Mouse (Mus musculus) left cerebral cortex, postnatal 14 days (tissue): Measurements from ENCODE around the gene Epb42. TPM values are rescaled to one million over a fixed set of nuclear protein-coding genes. Genes with fewer than 3 reads are reported as not detected.
"Not testable (repeated sequence)": the region's sequence is repeated elsewhere in the genome, so short reads cannot be mapped to it uniquely, and the experiment has no call there.

Experiments
- DNase-seq, 2 experiments: peaks; one replicate each; pipeline ENCODE4 v3.0.0; 2021 to 2022; ENCODE audit warnings: low spot score in 2 of 2, mixed read lengths in 1 of 2
- intact Hi-C: fragments of 180-260 bp; cut with DNase I; formaldehyde crosslinking; loops from one replicate; pipeline ENCODE4 v1.15.1; 2025
- microRNA-seq, 2 experiments: library from miRNA; unstranded; fragments of <30 nt; microRNA quantifications; one replicate each; pipeline ENCODE4 v1.2.0; 2022
- total RNA-seq, 2 experiments: library from RNA; stranded (reverse); gene quantifications; 2 replicates each; pipeline ENCODE4 v1.2.3; 2021

The Epb42 gene
- total RNA-seq, 2 experiments from 2014 or later: 0.13 TPM; not detected in 1

DNA sequence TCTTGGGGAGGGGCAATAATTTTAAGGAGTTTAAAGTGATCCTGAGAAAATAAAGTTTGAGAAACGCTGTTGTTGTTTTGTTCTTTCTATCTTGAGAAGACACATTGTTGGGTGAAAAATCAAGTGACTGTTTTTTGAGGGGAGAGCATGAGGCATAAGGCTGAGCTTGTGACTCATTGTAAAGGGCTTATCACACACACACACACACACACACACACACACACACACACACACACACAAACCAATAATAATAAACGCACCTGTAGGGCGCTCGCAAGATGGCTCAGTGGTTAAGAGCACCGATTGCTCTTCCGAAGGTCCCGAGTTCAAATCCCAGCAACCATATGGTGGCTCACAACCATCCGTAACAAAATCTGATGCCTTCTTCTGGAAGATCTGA, 64.6 kb downstream of the Epb42 start:
- intact Hi-C loops: not testable (repeated sequence)

DNA sequence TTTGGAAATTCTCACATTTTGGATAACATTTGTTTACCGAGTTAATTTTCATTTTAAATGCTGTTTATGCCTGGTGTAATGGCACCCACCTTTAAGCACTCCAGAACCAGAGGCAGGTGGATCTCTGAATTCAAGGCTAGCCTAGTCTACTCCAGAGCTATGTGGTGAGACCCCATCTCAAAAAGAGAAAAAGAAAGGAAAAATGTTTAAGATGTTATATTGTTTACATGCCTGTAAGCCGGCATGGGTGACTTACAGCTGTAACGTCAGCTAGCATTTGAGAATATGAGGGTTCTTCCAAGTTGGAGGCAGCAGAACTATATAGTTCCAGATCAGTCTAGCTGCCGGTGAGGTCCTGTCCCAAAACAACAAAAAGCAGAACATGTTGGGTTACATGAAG, 65.1 kb downstream of the Epb42 start:
- no peak for DNase-seq
- intact Hi-C loops: no loop called here

More for the DNA sequence above, 64.6 kb downstream of the Epb42 start:
- not testable (repeated sequence) for DNase-seq

DNA sequence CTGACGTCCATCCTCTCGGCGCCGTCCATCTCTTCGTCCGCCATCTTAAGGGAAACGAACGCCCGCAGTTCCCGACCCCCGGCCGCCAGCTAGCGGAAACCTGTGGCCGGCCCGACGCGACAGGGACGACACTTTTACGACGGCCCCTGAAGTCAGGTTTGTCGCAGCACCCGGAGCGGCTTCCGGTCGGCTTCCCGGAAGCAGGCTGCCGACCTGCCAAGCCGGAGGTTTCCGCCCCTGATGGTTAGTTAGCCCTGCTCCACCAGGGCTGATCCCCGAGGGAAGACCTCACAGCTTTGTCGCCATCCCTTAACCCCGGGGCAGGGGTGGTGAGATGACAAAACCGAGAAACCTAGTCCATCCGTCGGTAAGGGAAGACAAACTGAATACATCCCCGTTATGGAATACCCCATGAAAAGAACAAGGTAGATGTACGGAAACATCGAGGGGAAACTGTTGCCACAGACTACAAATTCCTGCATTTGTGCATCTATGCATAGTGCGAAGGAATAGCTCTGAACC, 66.3 kb downstream of the Epb42 start, which contains the start of gene Ubr1:
Ubr1 (minus strand) TSS at position 157 of the 522 bp plus-strand sequence.
- intact Hi-C loops: no loop called here
- peak; percentile 87 for DNase-seq

DNA sequence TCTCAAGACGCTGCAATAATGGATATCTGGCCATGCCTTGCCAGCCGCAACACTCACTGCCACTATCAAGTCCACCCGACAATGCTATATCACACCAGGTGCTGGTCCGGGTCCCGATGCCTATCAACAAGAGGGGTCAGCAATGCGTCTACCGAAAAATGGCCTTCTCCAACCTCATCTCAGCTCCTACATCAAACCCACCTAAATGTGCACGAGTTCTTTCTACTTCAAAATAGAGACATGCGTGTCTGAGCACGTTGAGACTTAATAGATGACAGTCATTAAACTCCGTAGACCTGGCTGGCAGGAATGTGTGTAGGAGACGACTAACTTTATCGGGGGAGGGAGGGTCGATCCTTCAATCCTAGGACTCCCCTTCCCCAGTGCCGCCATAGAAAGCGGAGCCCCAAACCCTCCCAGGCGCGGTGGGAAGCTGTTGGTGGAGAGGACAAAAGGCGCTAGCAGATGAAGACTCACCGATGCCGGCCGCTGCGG, 66.8 kb downstream of the Epb42 start:
- DNase-seq: peak in 1 of 2 experiments; percentile 20
- intact Hi-C loops: no loop called here

Small RNA genes within 50 kb of the gene (microRNA-seq; reads per million reads assigned to microRNA genes)
- gene Gm44325: 0 to 0.67 reads per million in 2 experiments

Other genes with a start within 250 kb of the Epb42 start
- 10 to 100 TPM; 18.7 to 25.7 TPM for gene Cdan1, start 186.9 kb downstream of the Epb42 start, total RNA-seq
- gene Ttbk2, start 186.5 kb downstream of the Epb42 start, total RNA-seq: 10 to 100 TPM; 67.2 to 70.6 TPM
- gene Ubr1, start 66.4 kb downstream of the Epb42 start, total RNA-seq: 10 to 100 TPM; 39.3 to 40.4 TPM
- 10 to 100 TPM; 23.9 to 24.4 TPM for gene Tmem62, start 60.1 kb downstream of the Epb42 start, total RNA-seq
- 10 to 100 TPM; 53.7 to 57.9 TPM for gene Ccndbp1, start 28.7 kb downstream of the Epb42 start, total RNA-seq
- gene Tgm5, start 48.8 kb upstream of the Epb42 start, total RNA-seq: not detected
- gene Tgm7, start 72.7 kb upstream of the Epb42 start, total RNA-seq: under 1 TPM in 1 of 2 experiments, not detected in 1; 0.15 TPM
- 10 to 100 TPM; 13.7 to 20.1 TPM for gene Adal, start 103.4 kb upstream of the Epb42 start, total RNA-seq
- gene Lcmt2, start 103.6 kb upstream of the Epb42 start, total RNA-seq: 1 to 10 TPM; 8.1 to 8.5 TPM
- 10 to 100 TPM; 38.0 to 38.1 TPM for gene Tubgcp4, start 133.6 kb upstream of the Epb42 start, total RNA-seq
- gene Zscan29, start 134.1 kb upstream of the Epb42 start, total RNA-seq: 1 to 10 TPM; 6.1 to 6.3 TPM
- gene Trp53bp1, start 234.3 kb upstream of the Epb42 start, total RNA-seq: 100 to 1,000 TPM; 136 to 152 TPM